Mouse (Mus musculus) kidney, embryonic 14.5 days (tissue): ENCODE measurements around the gene Trip6. TPM values are rescaled to one million over a fixed set of nuclear protein-coding genes. Genes with fewer than 3 reads are reported as not detected.

Experiments used
- ATAC-seq: fragments of 200-750 bp; cut with Nextera tagmentation; 2 replicates; pipeline ENCODE4 v1.8.0; 2017; ENCODE audit warnings: moderate number of reproducible peaks, mild to moderate bottlenecking, moderate TSS enrichment, moderate library complexity; ENCODE audit not compliant: low FRiP score, low TSS enrichment
- H3K27ac ChIP-seq: fragments of 300-500 bp; sonication (generic); 2 replicates; pipeline ENCODE4 v1.5.1; 2014; ENCODE audit warnings: low read depth, mild to moderate bottlenecking, low read length, moderate library complexity, mixed read lengths
- H3K27me3 ChIP-seq: fragments of 300-500 bp; sonication (generic); 2 replicates; pipeline ENCODE4 v1.6.1; 2014; ENCODE audit warnings: mild to moderate bottlenecking, low read length; ENCODE audit not compliant: control insufficient read depth, insufficient read depth
- H3K36me3 ChIP-seq: fragments of 300-500 bp; sonication (generic); 2 replicates; pipeline ENCODE4 v1.6.1; 2014; ENCODE audit warnings: low read length, mixed read lengths; ENCODE audit not compliant: control insufficient read depth, insufficient read depth
- H3K4me1 ChIP-seq: fragments of 300-500 bp; sonication (generic); 2 replicates; pipeline ENCODE4 v1.6.1; 2014; ENCODE audit warnings: low read length, mixed read lengths; ENCODE audit not compliant: control insufficient read depth, insufficient read depth
- H3K4me2 ChIP-seq: fragments of 300-500 bp; sonication (generic); replicated peaks from 2 replicates; pipeline ENCODE4 v1.6.1; 2014; ENCODE audit warnings: low read depth, mild to moderate bottlenecking, low read length
- H3K4me3 ChIP-seq: fragments of 300-500 bp; sonication (generic); 2 replicates; pipeline ENCODE4 v1.5.1; 2014; ENCODE audit warnings: mild to moderate bottlenecking, low read length
- H3K9ac ChIP-seq: fragments of 300-500 bp; sonication (generic); 2 replicates; pipeline ENCODE4 v1.6.1; 2014; ENCODE audit warnings: low read depth, mild to moderate bottlenecking, low read length, moderate library complexity
- H3K9me3 ChIP-seq: fragments of 300-500 bp; sonication (generic); 2 replicates; pipeline ENCODE4 v1.6.1; 2016; ENCODE audit warnings: low read length; ENCODE audit not compliant: control insufficient read depth
- WGBS: fragments of 180-500 bp; shearing (Covaris S2); extraction: QIAGEN DNeasy Blood & Tissue Kit; methylation state at CpG from one replicate; pipeline ENCODE4 v1.1.7; 2014; 5-methylcytosine and 5-hydroxymethylcytosine counted together
- polyA plus RNA-seq: library from polyadenylated mRNA; unstranded; fragments of >200 nt; fragmentation: Nextera tagmentation; extraction: Ambion mirVana; gene quantifications from 2 replicates; pipeline ENCODE4 v1.2.1, GENCODE M21; 2014

The Trip6 gene
- polyA plus RNA-seq, 1 experiment from 2014 or later = 62.5 TPM

GRCm38 (mm10) chr5:137333512-137334174 is 19.4 kb upstream of the Trip6 start, which contains the start of gene Slc12a9:
Gene Slc12a9 (minus strand): TSS chr5:137333597.
- H3K9ac ChIP-seq = peak within 1 kb of the TSS; percentile 70
- no peaks in the 10 kb centered on the region for H3K9me3 ChIP-seq
- H3K27ac ChIP-seq = peak within 1 kb of the TSS; percentile 47; the same call in 1 of the 2 replicates
- H3K27me3 ChIP-seq = no peaks in the 10 kb centered on the region
- no peaks in the 10 kb centered on the region for H3K36me3 ChIP-seq
- under 1% methylated on average over 44 of the region's 44 CpGs for WGBS
- H3K4me1 ChIP-seq = peaks cover 19% of the 10 kb centered on the region
- peak within 1 kb of the TSS; percentile 89 for H3K4me2 ChIP-seq
- ATAC-seq = peak; percentile 91
- H3K4me3 ChIP-seq = peak within 1 kb of the TSS; percentile 71

GRCm38 (mm10) chr5:137332857-137333511 is 18.8 kb upstream of the Trip6 start:
- 17% methylated on average over 15 of the region's 15 CpGs for WGBS
- Histone ChIP-seq H3K4me3 (peak overlapping the region; percentile 71), H3K4me2 (peak overlapping the region; percentile 89), H3K9ac (peak overlapping the region; percentile 70), H3K9me3 (no peaks in the 10 kb centered on the region), H3K36me3 (no peaks in the 10 kb centered on the region), H3K27ac (peak overlapping the region; percentile 47; the same call in 1 of the 2 replicates), H3K27me3 (no peaks in the 10 kb centered on the region), H3K4me1 (peaks cover 18% of the 10 kb centered on the region)
- peak; percentile 8; the same call in 1 of the 2 replicates for ATAC-seq

GRCm38 (mm10) chr5:137330910-137331309 is 16.7 kb upstream of the Trip6 start:
- WGBS = 93% methylated on average over 7 of the region's 7 CpGs
- H3K9ac ChIP-seq = no peak overlapping the region
- no peak overlapping the region for H3K4me3 ChIP-seq
- H3K4me2 ChIP-seq = no peak overlapping the region
- H3K4me1 ChIP-seq = peaks cover 11% of the 10 kb centered on the region
- no peak for ATAC-seq
- H3K36me3 ChIP-seq = peaks cover under 1% of the 10 kb centered on the region; the same call in 1 of the 2 replicates
- no peak overlapping the region for H3K27ac ChIP-seq
- H3K27me3 ChIP-seq = no peaks in the 10 kb centered on the region
- H3K9me3 ChIP-seq = no peaks in the 10 kb centered on the region

- peaks cover 13% of the 10 kb centered on the region; the same call in 1 of the 2 replicates for H3K36me3 ChIP-seq
- WGBS = 96% methylated on average over 3 of the region's 3 CpGs
- H3K9ac ChIP-seq = no peak overlapping the region
- H3K4me2 ChIP-seq = no peak overlapping the region
- no peak for ATAC-seq
- H3K27me3 ChIP-seq = no peaks in the 10 kb centered on the region
- H3K9me3 ChIP-seq = no peaks in the 10 kb centered on the region
- H3K27ac ChIP-seq = no peak overlapping the region
- no peak overlapping the region for H3K4me3 ChIP-seq
- H3K4me1 ChIP-seq = no peaks in the 10 kb centered on the region
These were observed 6.8 kb upstream of the Trip6 start for GRCm38 (mm10) chr5:137320996-137321395.

GRCm38 (mm10) chr5:137318570-137318969 is 4.4 kb upstream of the Trip6 start:
- 68% methylated on average over 1 of the region's 1 CpGs for WGBS
- no peak for ATAC-seq
- Histone ChIP-seq H3K9me3 (no peaks in the 10 kb centered on the region), H3K4me3 (no peak overlapping the region), H3K27ac (no peak overlapping the region), H3K4me1 (peaks cover 15% of the 10 kb centered on the region), H3K27me3 (no peaks in the 10 kb centered on the region), H3K4me2 (no peak overlapping the region), H3K9ac (no peak overlapping the region), H3K36me3 (peaks cover 2% of the 10 kb centered on the region; the same call in 1 of the 2 replicates)

GRCm38 (mm10) chr5:137317361-137317760 is 3.2 kb upstream of the Trip6 start:
- no peak overlapping the region for H3K4me2 ChIP-seq
- no peak for ATAC-seq
- H3K9ac ChIP-seq = no peak overlapping the region
- H3K4me3 ChIP-seq = no peak overlapping the region
- no peaks in the 10 kb centered on the region for H3K27me3 ChIP-seq
- H3K36me3 ChIP-seq = peaks cover 2% of the 10 kb centered on the region; the same call in 1 of the 2 replicates
- no peak overlapping the region for H3K27ac ChIP-seq
- H3K9me3 ChIP-seq = no peaks in the 10 kb centered on the region
- WGBS = 90% methylated on average over 8 of the region's 8 CpGs
- H3K4me1 ChIP-seq = peaks cover 26% of the 10 kb centered on the region

GRCm38 (mm10) chr5:137315084-137315903 is 1.1 kb upstream of the Trip6 start:
- H3K27me3 ChIP-seq = no peaks in the 10 kb centered on the region
- peak; percentile 22 for ATAC-seq
- H3K4me2 ChIP-seq = peak overlapping the region; percentile 85
- peak overlapping the region; percentile 74; the same call in 1 of the 2 replicates for H3K9ac ChIP-seq
- H3K36me3 ChIP-seq = peaks cover 20% of the 10 kb centered on the region
- 46% methylated on average over 30 of the region's 30 CpGs for WGBS
- H3K4me1 ChIP-seq = peaks cover 32% of the 10 kb centered on the region
- peak overlapping the region; percentile 94; the same call in 1 of the 2 replicates for H3K27ac ChIP-seq
- H3K4me3 ChIP-seq = no peak overlapping the region
- no peaks in the 10 kb centered on the region for H3K9me3 ChIP-seq

- Histone ChIP-seq H3K9ac (peak overlapping the region; percentile 74), H3K27me3 (no peaks in the 10 kb centered on the region), H3K4me2 (peak overlapping the region; percentile 85), H3K36me3 (peaks cover 36% of the 10 kb centered on the region), H3K4me1 (peaks cover 32% of the 10 kb centered on the region), H3K4me3 (peak overlapping the region; percentile 68), H3K9me3 (peaks cover 4% of the 10 kb centered on the region; the same call in 1 of the 2 replicates), H3K27ac (peak overlapping the region; percentile 91)
- ATAC-seq = peak; percentile 58; the same call in 1 of the 2 replicates
- WGBS = 2% methylated on average over 22 of the region's 22 CpGs
These were observed 575 bp downstream of the Trip6 start for GRCm38 (mm10) chr5:137313466-137314192.
